Mouse (Mus musculus) spleen, adult 2 months (tissue): ENCODE results near the gene Cyp2d22. TPM values are rescaled to one million over a fixed set of nuclear protein-coding genes. Genes with fewer than 3 reads are reported as not detected.

Experiments
- DNase-seq, 2 experiments: peaks; one replicate each; pipeline versions ENCODE4 v3.0.0 to v3.0.0-alpha.2; 2012 to 2021; ENCODE audit warnings: low spot score in 2 of 2, low read depth in 1 of 2
- H3K27ac ChIP-seq: fragments of 200-500 bp; 2 replicates; pipeline ENCODE4 v1.5.1; 2012; ENCODE audit warnings: low read length, inconsistent platforms; ENCODE audit not compliant: insufficient read depth
- H3K27me3 ChIP-seq: fragments of 200-500 bp; 2 replicates; pipeline ENCODE4 v1.6.1; 2012; ENCODE audit warnings: mild to moderate bottlenecking, moderate library complexity, low read length, inconsistent platforms; ENCODE audit not compliant: control insufficient read depth, insufficient read depth
- H3K36me3 ChIP-seq: fragments of 200-500 bp; 2 replicates; pipeline ENCODE4 v1.6.1; 2012; ENCODE audit warnings: mild to moderate bottlenecking, low read length, inconsistent platforms; ENCODE audit not compliant: control insufficient read depth, insufficient read depth
- H3K4me1 ChIP-seq: fragments of 200-500 bp; 2 replicates; pipeline ENCODE4 v1.6.1; 2011; ENCODE audit warnings: inconsistent platforms; ENCODE audit not compliant: control insufficient read depth, insufficient read depth, insufficient read length
- H3K4me3 ChIP-seq: fragments of 200-500 bp; 2 replicates; pipeline ENCODE4 v1.5.1; 2011; ENCODE audit warnings: mild to moderate bottlenecking, inconsistent platforms; ENCODE audit not compliant: insufficient read depth, insufficient read length; ENCODE audit errors: extremely low read depth
- CTCF ChIP-seq: fragments of 200-500 bp; IDR thresholded peaks from 2 replicates; pipeline ENCODE4 v1.5.1; 2011; ENCODE audit warnings: mild to moderate bottlenecking, inconsistent platforms; ENCODE audit not compliant: insufficient read depth, insufficient read length, insufficient replicate concordance; ENCODE audit errors: extremely low read depth
- POLR2A ChIP-seq: fragments of 200-500 bp; IDR thresholded peaks from 2 replicates; pipeline ENCODE4 v1.6.1; 2011; ENCODE audit warnings: low read depth, low read length, inconsistent platforms
- WGBS: fragments of 180-500 bp; shearing (Covaris S2); methylation state at CpG from one replicate; pipeline ENCODE4 v1.1.7; 2018; 5-methylcytosine and 5-hydroxymethylcytosine counted together
- polyA plus RNA-seq: library from polyadenylated mRNA; depleted of rRNA; stranded (reverse); fragments of >200 nt; gene quantifications from 2 replicates; pipeline ENCODE4 v1.2.3, GENCODE M21; 2012

Cyp2d22 gene
- polyA plus RNA-seq, 1 experiment = 11.3 TPM

- no peaks in the 10 kb centered on the region for H3K36me3 ChIP-seq
- H3K4me1 ChIP-seq = no peaks in the 10 kb centered on the region
- TF ChIP-seq POLR2A (no peak), CTCF (no peak)
- no peak for DNase-seq
- no peak overlapping the region for H3K4me3 ChIP-seq
- 89% methylated on average over 2 of the region's 2 CpGs for WGBS
- no peaks in the 10 kb centered on the region for H3K27me3 ChIP-seq
- no peak overlapping the region for H3K27ac ChIP-seq
Measured at GRCm38 (mm10) chr15:82385729-82386128, 5.7 kb upstream of the Cyp2d22 start.

- Histone ChIP-seq H3K36me3 (no peaks in the 10 kb centered on the region), H3K27ac (no peak overlapping the region), H3K4me3 (no peak overlapping the region), H3K27me3 (no peaks in the 10 kb centered on the region), H3K4me1 (0 out of 2 replicates have a peak, but pooled peaks cover 3% of the 10 kb centered on the region)
- 87% methylated on average over 2 of the region's 2 CpGs for WGBS
- DNase-seq = no peak
- TF ChIP-seq POLR2A (no peak), CTCF (no peak)
Measured at GRCm38 (mm10) chr15:82382441-82382840, 2.4 kb upstream of the Cyp2d22 start.

- H3K4me3 ChIP-seq = peak overlapping the region; percentile 73; the same call in 1 of the 2 replicates
- no peak for DNase-seq
- peak overlapping the region; percentile 22; the same call in 1 of the 2 replicates for H3K27ac ChIP-seq
- H3K27me3 ChIP-seq = no peaks in the 10 kb centered on the region
- WGBS = 51% methylated on average over 7 of the region's 7 CpGs
- no peak for TF ChIP-seq POLR2A
- no peak for TF ChIP-seq CTCF
- H3K36me3 ChIP-seq = no peaks in the 10 kb centered on the region
- H3K4me1 ChIP-seq = 0 out of 2 replicates have a peak, but pooled peaks cover 3% of the 10 kb centered on the region
Measured at GRCm38 (mm10) chr15:82380714-82381062, 628 bp upstream of the Cyp2d22 start.

GRCm38 (mm10) chr15:82379511-82379870, 569 bp downstream of the Cyp2d22 start:
- Histone ChIP-seq H3K27me3 (no peaks in the 10 kb centered on the region), H3K4me3 (peak overlapping the region; percentile 73), H3K27ac (peak overlapping the region; percentile 80), H3K36me3 (no peaks in the 10 kb centered on the region), H3K4me1 (0 out of 2 replicates have a peak, but pooled peaks cover 3% of the 10 kb centered on the region)
- WGBS = 55% methylated on average over 7 of the region's 7 CpGs
- TF ChIP-seq CTCF = no peak
- TF ChIP-seq POLR2A = no peak
- no peak for DNase-seq

DNA sequence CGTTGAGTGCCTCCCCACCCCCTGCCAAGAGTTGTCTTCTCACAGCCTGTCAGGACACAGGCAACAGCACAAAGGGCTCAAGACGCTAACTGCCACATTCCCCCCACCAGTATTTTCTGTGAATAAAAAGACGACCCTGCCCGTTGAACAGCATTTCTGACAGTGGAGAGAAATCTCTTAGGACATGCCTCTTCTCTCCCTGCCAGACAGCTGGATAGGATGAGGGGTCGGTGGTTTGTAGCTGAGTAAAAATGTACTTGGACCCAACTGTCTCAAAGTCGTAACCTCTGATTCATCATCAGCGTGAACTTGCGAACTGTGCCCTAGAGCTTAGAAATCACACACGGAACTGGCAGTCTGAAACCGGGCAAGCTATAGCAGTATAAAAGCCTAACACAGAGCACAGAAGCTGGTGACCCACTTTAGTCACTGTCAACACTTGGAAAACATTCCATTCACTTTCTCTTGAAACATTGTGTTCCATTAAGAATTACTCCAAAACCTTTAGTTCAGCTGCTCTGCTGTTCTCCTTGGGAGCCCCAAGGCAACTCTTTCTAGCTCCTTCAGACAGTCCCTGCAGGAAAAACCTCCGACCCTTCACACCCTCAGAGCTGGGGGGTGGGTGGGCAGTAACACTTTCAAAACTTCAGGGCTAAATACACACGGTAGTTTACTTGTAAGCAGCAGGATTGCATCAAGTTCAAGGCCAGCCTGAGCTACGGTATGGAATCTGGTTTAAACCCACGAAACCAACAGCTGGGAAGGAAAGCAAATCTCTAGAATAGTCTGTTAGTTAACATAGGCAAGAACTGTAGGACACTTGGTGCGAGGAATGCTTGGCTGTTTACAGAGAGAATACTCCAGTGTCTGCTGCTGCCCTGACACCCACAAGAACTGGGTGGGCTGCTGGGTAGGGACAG, 1.5 kb downstream of the Cyp2d22 start:
- no peak for DNase-seq
- H3K4me3 ChIP-seq = no peak overlapping the region
- TF ChIP-seq POLR2A (no peak), CTCF (no peak)
- peak overlapping the region; percentile 52 for H3K27ac ChIP-seq
- H3K36me3 ChIP-seq = no peaks in the 10 kb centered on the region
- H3K27me3 ChIP-seq = no peaks in the 10 kb centered on the region
- H3K4me1 ChIP-seq = 0 out of 2 replicates have a peak, but pooled peaks cover 3% of the 10 kb centered on the region
- WGBS = 75% methylated on average over 15 of the region's 15 CpGs

GRCm38 (mm10) chr15:82377701-82378100, 2.4 kb downstream of the Cyp2d22 start:
- 84% methylated on average over 5 of the region's 5 CpGs for WGBS
- H3K27ac ChIP-seq = no peak overlapping the region
- H3K4me3 ChIP-seq = no peak overlapping the region
- TF ChIP-seq CTCF = no peak
- no peak for TF ChIP-seq POLR2A
- DNase-seq = no peak
- H3K36me3 ChIP-seq = no peaks in the 10 kb centered on the region
- H3K4me1 ChIP-seq = 0 out of 2 replicates have a peak, but pooled peaks cover 3% of the 10 kb centered on the region
- H3K27me3 ChIP-seq = no peaks in the 10 kb centered on the region
